8 mouse cellular contexts compared by ENCODE assay signal in genomic region chr9:107935374-107935773, GRCm38 (mm10). TPM values are rescaled to one million over a fixed set of nuclear protein-coding genes. Genes with fewer than 3 reads are reported as not detected.
A peak's percentile ranks its signal among the peaks of the same experiment; 100 is the strongest.
DNase-seq lines count a peak whose midpoint lies in the region; ATAC-seq and TF ChIP-seq lines count a peak whose summit lies in the region.

Gene Camkv (plus strand): TSS chr9:107935674.

- no peak for TF ChIP-seq POLR2A in embryonic fibroblast, embryonic 13.5 days (IDR thresholded peaks at IDR 0.05; ENCODE audit: low read depth, low read length)

- WGBS in midbrain, postnatal 0 days = 16% methylated on average over 3 of the region's 3 CpGs

- H3K4me3 ChIP-seq in embryonic fibroblast, embryonic 13.5 days (ENCODE audit: insufficient read depth, low read length) = peak within 1 kb of the TSS; percentile 14
- peak within 1 kb of the TSS; percentile 67 for H3K4me3 ChIP-seq in midbrain, postnatal 0 days (ENCODE audit: low read depth, low read length)

- H3K36me3 ChIP-seq in midbrain, postnatal 0 days (ENCODE audit: insufficient read depth, low read length) = no peaks in the 10 kb centered on the region

- peak within 1 kb of the TSS; percentile 76 for H3K9ac ChIP-seq in midbrain, postnatal 0 days (replicated peaks; ENCODE audit: low read length, poor library complexity, severe bottlenecking)

- no peak for ATAC-seq in midbrain, postnatal 0 days (ENCODE audit: low FRiP score)

- DNase-seq in layer of hippocampus, adult 8-10 months (ENCODE audit: low spot score in 2 of 2) = no peak
- no peak for DNase-seq in layer of hippocampus, adult 9-10 months (ENCODE audit: low spot score)
- DNase-seq in layer of hippocampus, postnatal 25 days (ENCODE audit: extremely low spot score in 1 of 2, low spot score in 1 of 2) = no peak
- DNase-seq in midbrain, postnatal 0 days (ENCODE audit: low spot score) = no peak
- no peak for DNase-seq in T-cell, adult 2 months (ENCODE audit: low spot score)
- DNase-seq in adrenal gland, adult (ENCODE audit: inconsistent age in 2 of 2, low spot score in 1 of 2) = no peak
- no peak for DNase-seq in cerebellum, adult 18-20 months

- H3K4me1 ChIP-seq in embryonic fibroblast, embryonic 13.5 days (ENCODE audit: control insufficient read depth, insufficient read depth, low read length) = peaks cover 3% of the 10 kb centered on the region; the same call in 1 of the 2 replicates
- 0 out of 2 replicates have a peak, but pooled peaks cover 10% of the 10 kb centered on the region for H3K4me1 ChIP-seq in midbrain, postnatal 0 days (ENCODE audit: insufficient read depth, low read length)

- TF ChIP-seq CTCF in embryonic fibroblast, embryonic 13.5 days (IDR thresholded peaks at IDR 0.05; ENCODE audit: borderline replicate concordance, insufficient read depth, low read length) = no peak
- TF ChIP-seq CTCF in midbrain, postnatal 0 days (IDR thresholded peaks at IDR 0.05) = no peak

- H3K9me3 ChIP-seq in midbrain, postnatal 0 days (ENCODE audit: low read length) = no peaks in the 10 kb centered on the region

- peak within 1 kb of the TSS; percentile 78 for H3K4me2 ChIP-seq in midbrain, postnatal 0 days (ENCODE audit: low read depth, low read length, poor library complexity, severe bottlenecking)

- no peaks in the 10 kb centered on the region for H3K27me3 ChIP-seq in midbrain, postnatal 0 days (ENCODE audit: insufficient read depth, low read length)

- H3K27ac ChIP-seq in embryonic fibroblast, embryonic 13.5 days (ENCODE audit: insufficient read depth, low read length) = no peak within 1 kb of the TSS
- H3K27ac ChIP-seq in midbrain, postnatal 0 days (ENCODE audit: low read depth, low read length) = no peak within 1 kb of the TSS

RNA-seq across cellular contexts. Expression of gene Camkv, which starts in this region (rescaled TPM):
- total RNA-seq in layer of hippocampus, adult 8-10 months (2022) = 100 to 1,000 TPM; 470 to 535 (median 505) TPM
- polyA plus RNA-seq in embryonic fibroblast, embryonic 13.5 days (2011; ENCODE audit: insufficient read length, low read depth, missing spikeins) = not detected in 2 replicates
- 100 to 1,000 TPM; 509 to 559 TPM for total RNA-seq in layer of hippocampus, postnatal 25 days (2021)
- total RNA-seq in midbrain, postnatal 0 days (2014; rRNA removed) = 133 and 153 TPM in 2 replicates
- polyA plus RNA-seq in midbrain, postnatal 0 days (2015; fragmentation: Nextera tagmentation; extraction: Ambion mirVana) = 136 and 149 TPM in 2 replicates

Comparison
In these comparisons a context has a peak if more than half of its experiments do, and no peak if none do; other contexts are left out.
1. RNA of gene Camkv (polyA plus RNA-seq): 136 to 149 TPM in midbrain, postnatal 0 days; not detected in embryonic fibroblast, embryonic 13.5 days; every median in the first group is over 100 times any median in the second.